Mouse (Mus musculus) olfactory bulb, adult 2 months (tissue): ENCODE results near the gene Pcnt.

Experiments used
- CTCF ChIP-seq: fragments of 200-500 bp; IDR thresholded peaks from 2 replicates; pipeline ENCODE4 v1.5.1; 2012; ENCODE audit warnings: low read depth, mild to moderate bottlenecking, low read length, moderate library complexity; ENCODE audit not compliant: insufficient read depth
- POLR2A ChIP-seq: fragments of 200-500 bp; IDR thresholded peaks from 2 replicates; pipeline ENCODE4 v1.6.1; 2012; ENCODE audit warnings: mild to moderate bottlenecking, low read depth, low read length, moderate library complexity; ENCODE audit not compliant: insufficient read depth

- TF ChIP-seq POLR2A (no peak), CTCF (no peak)
These were observed 3.6 kb upstream of the Pcnt start for GRCm38 (mm10) chr10:76445996-76446681.
